Mouse (Mus musculus) gastrocnemius, adult 8-10 months (tissue): ENCODE results near the gene Lypd9. TPM values are rescaled to one million over a fixed set of nuclear protein-coding genes. Genes with fewer than 3 reads are reported as not detected.
"Not testable (repeated sequence)": the region's sequence is repeated elsewhere in the genome, so short reads cannot be mapped to it uniquely, and the experiment has no call there.

Experiments
- DNase-seq, 2 experiments: peaks; one replicate each; pipeline ENCODE4 v3.0.0; 2022; ENCODE audit warnings: low spot score in 2 of 2
- total RNA-seq, 4 experiments: library from RNA; stranded (reverse); gene quantifications; 2 replicates each; pipeline ENCODE4 v1.2.4; 2022

Lypd9 gene
- total RNA-seq = not detected

GRCm38 (mm10) chr11:58452759-58453158, at the start of gene Lypd9:
Gene Lypd9 (minus strand): TSS chr11:58452923.
- no peak for DNase-seq

GRCm38 (mm10) chr11:58502472-58502871, 49.7 kb upstream of the Lypd9 start, which contains the start of gene Olfr331:
Gene Olfr331 (minus strand): TSS chr11:58502572.
- DNase-seq = not testable (repeated sequence)

- DNase-seq = no peak
Measured at GRCm38 (mm10) chr11:58499290-58499689, 46.6 kb upstream of the Lypd9 start.

GRCm38 (mm10) chr11:58498761-58499160, 46.0 kb upstream of the Lypd9 start:
- no peak for DNase-seq

- DNase-seq = no peak
Measured at GRCm38 (mm10) chr11:58492455-58492854, 39.7 kb upstream of the Lypd9 start, which contains the start of gene Olfr332. Gene Olfr332 (minus strand): TSS chr11:58492555.

- no peak for DNase-seq
Measured at GRCm38 (mm10) chr11:58462170-58462569, 9.4 kb upstream of the Lypd9 start, which contains the start of gene Olfr30. Gene Olfr30 (minus strand): TSS chr11:58462270.

- no peak for DNase-seq
Measured at GRCm38 (mm10) chr11:58453592-58453991, 869 bp upstream of the Lypd9 start.

- DNase-seq = no peak
Measured at GRCm38 (mm10) chr11:58437866-58438265, 14.9 kb downstream of the Lypd9 start.

GRCm38 (mm10) chr11:58432259-58432658, 20.5 kb downstream of the Lypd9 start, which contains the start of gene Gm12253:
Gene Gm12253 (plus strand): TSS chr11:58432559.
- no peak for DNase-seq

GRCm38 (mm10) chr11:58420815-58421214, 31.9 kb downstream of the Lypd9 start, which contains the start of gene 1810065E05Rik:
Gene 1810065E05Rik (plus strand): TSS chr11:58421111.
- DNase-seq = no peak

- no peak for DNase-seq
Measured at GRCm38 (mm10) chr11:58418336-58418735, 34.4 kb downstream of the Lypd9 start.

GRCm38 (mm10) chr11:58408066-58408465, 44.7 kb downstream of the Lypd9 start:
- DNase-seq = no peak

- DNase-seq = no peak
Measured at GRCm38 (mm10) chr11:58400655-58401054, 52.1 kb downstream of the Lypd9 start.

- no peak for DNase-seq
Measured at GRCm38 (mm10) chr11:58399985-58400645, 52.6 kb downstream of the Lypd9 start.

Other genes starting within 250 kb of the Lypd9 start
- not detected for gene 4930438A08Rik, start 178.1 kb downstream of the Lypd9 start, total RNA-seq
- gene Zfp692, start 145.9 kb downstream of the Lypd9 start, total RNA-seq = 1 to 10 TPM; 2.5 to 5.3 (median 3.1) TPM
- gene Zfp672, start 122.6 kb downstream of the Lypd9 start, total RNA-seq = 10 to 100 TPM; 39.8 to 49.3 (median 40.6) TPM
- gene Sh3bp5l, start 122.2 kb downstream of the Lypd9 start, total RNA-seq = 10 to 100 TPM; 22.1 to 27.2 (median 24.4) TPM
- gene Lypd8, start 73.9 kb downstream of the Lypd9 start, total RNA-seq = not detected
- gene 1810065E05Rik, start 31.8 kb downstream of the Lypd9 start, total RNA-seq = not detected
- gene Gm12253, start 20.4 kb downstream of the Lypd9 start, total RNA-seq = not detected
- gene Olfr30, start 9.3 kb upstream of the Lypd9 start, total RNA-seq = not detected
- gene Olfr332, start 39.6 kb upstream of the Lypd9 start, total RNA-seq = not detected
- gene Olfr331, start 49.6 kb upstream of the Lypd9 start, total RNA-seq = not detected
- gene Olfr330, start 81.9 kb upstream of the Lypd9 start, total RNA-seq = not detected
- not detected for gene Olfr329-ps, start 93.5 kb upstream of the Lypd9 start, total RNA-seq
- not detected for gene Olfr328, start 102.7 kb upstream of the Lypd9 start, total RNA-seq
- gene Olfr224, start 117.6 kb upstream of the Lypd9 start, total RNA-seq = not detected
- not detected for gene Olfr325, start 124.8 kb upstream of the Lypd9 start, total RNA-seq
- gene Olfr324, start 142.2 kb upstream of the Lypd9 start, total RNA-seq = not detected
- gene 2210407C18Rik, start 163.2 kb upstream of the Lypd9 start, total RNA-seq = not detected
- gene Olfr323, start 177.6 kb upstream of the Lypd9 start, total RNA-seq = not detected
- not detected for gene Trim58, start 187.5 kb upstream of the Lypd9 start, total RNA-seq
- not detected for gene Olfr322, start 205.9 kb upstream of the Lypd9 start, total RNA-seq
- not detected for gene Olfr320, start 228.2 kb upstream of the Lypd9 start, total RNA-seq
- gene Olfr319, start 246.2 kb upstream of the Lypd9 start, total RNA-seq = not detected